Mouse (Mus musculus): Measurements from ENCODE around the gene Pole4.

DNA sequence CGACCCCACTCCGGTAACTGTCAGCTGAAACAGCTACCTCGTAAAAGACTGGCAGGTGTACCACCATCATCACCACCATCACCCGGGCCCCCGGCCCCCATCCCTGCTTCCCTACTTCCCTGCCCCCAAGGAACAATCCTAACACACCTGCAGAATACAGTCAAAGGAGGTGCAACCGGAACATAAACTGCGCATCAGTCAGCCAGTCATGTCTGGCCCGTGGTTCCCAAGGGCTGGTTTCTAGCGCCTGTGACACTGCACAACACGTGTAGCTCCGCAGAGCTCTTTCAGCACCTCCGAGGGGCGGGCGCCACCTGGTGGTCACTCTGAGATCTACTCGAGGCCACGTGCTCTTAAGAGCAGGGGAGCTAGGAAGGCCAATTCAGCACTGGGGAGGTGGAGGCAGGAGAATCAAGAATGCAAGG is 2.6 kb downstream of the Pole4 start:
- TF ChIP-seq POLR2A (IDR thresholded peaks at IDR 0.05; ENCODE audit: borderline replicate concordance, extremely low read depth, insufficient read depth, insufficient read length, poor library complexity, severe bottlenecking) (no peak), CTCF (IDR thresholded peaks at IDR 0.05; ENCODE audit: borderline replicate concordance, extremely low read depth, insufficient read depth, insufficient read length) (peak; percentile 94)

Measured in brain, embryonic 14.5 days (tissue).